Mouse (Mus musculus) right cerebral cortex, postnatal 25 days (tissue): ENCODE data around the gene Gm10277.
A peak's percentile ranks its signal among the peaks of the same experiment; 100 is the strongest.
"Not testable (repeated sequence)": the region's sequence is repeated elsewhere in the genome, so short reads cannot be mapped to it uniquely, and the experiment has no call there.

Experiments
- DNase-seq: peaks from one replicate; pipeline ENCODE4 v3.0.0; 2022

The Gm10277 gene

DNA sequence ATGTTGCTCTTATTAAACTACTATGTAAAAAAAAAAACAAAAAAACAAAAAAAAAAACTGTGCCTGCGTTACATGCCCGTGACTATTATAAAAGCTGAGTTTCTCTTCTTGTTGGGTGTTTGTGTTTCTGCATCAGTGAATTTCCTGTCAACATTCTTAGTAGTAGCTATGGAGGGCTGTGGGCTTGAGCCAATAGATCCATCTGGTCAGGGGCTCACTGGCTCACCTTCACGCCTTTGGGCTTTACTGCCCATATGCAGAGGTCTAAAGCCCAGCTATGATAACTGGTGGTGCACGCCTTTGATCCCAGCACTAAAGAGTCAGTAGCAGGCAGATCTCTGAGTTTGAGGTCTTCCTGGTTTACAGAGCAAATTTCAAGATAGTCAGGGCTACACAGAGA lies 18.1 kb downstream of the Gm10277 start:
- no peak for DNase-seq

GRCm38 (mm10) chr11:77766351-77767001 lies 21.1 kb downstream of the Gm10277 start:
- DNase-seq = peak; percentile 58

- no peak for DNase-seq
Observed at GRCm38 (mm10) chr11:77765459-77765777, 22.1 kb downstream of the Gm10277 start.

DNA sequence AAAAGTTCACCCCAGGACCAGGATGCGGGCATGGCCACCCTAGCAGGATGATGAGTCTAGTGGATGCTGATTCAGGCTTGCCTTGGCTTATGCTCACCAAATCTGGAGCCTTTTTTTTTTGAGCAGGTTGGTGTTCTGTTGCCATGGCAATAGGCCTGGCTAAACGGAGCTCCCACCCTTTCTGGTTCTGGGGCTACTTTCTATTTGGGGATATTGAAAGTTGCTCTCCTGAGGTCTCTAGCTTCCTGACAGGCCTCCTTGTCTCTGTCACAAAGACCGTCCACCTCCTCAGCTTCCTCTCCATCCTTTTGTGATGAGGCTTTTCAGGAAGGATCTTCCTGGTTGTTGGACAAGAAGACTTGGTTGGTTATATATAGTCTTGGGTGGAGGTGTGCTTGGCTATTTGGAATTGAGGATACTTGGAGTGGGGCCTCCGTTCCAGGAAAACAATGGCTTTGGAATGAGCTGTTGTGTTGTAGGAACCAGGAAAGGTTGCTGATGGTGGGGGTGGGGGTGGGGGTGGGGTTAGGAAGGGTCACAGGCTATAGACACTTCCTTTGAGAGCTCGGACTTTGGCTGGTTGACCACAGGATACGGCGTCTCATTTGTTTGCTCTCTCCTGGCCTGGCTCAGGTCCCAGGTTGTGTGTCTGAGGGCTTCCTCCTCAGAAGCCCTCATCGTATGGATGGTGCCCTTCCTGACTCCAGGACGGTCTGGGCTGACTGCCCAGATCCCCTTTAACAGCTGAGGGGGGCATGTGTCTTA lies 22.7 kb downstream of the Gm10277 start:
- peak; percentile 57 for DNase-seq

GRCm38 (mm10) chr11:77763673-77764340 lies 23.7 kb downstream of the Gm10277 start:
- peak; percentile 58 for DNase-seq

- peak; percentile 86 for DNase-seq
Observed at GRCm38 (mm10) chr11:77762783-77763672, 24.5 kb downstream of the Gm10277 start, which contains the start of gene Myo18a. Gene Myo18a, plus strand, starts transcription at chr11:77763246.

GRCm38 (mm10) chr11:77760031-77760430 lies 27.5 kb downstream of the Gm10277 start:
- no peak for DNase-seq

DNA sequence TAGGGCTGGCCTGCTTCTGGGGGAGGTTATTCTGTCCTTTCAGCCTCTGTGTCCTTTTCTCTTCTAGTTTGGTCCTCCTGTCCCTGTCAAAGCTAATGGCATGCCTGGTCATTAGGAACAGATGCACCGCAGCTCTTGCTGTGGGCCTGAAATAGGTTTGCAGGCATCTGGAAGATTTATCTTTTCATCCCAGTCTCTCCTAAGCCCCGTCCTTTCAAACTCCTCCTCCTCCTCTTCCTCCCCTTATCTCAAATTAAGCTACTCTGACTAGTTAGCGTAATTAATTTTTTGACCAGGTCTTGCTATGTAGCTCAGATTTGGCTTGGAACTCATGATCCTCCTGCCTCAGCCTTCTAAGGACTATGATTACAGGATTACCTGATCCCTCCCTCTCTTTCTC lies 34.1 kb downstream of the Gm10277 start:
- DNase-seq = no peak

DNA sequence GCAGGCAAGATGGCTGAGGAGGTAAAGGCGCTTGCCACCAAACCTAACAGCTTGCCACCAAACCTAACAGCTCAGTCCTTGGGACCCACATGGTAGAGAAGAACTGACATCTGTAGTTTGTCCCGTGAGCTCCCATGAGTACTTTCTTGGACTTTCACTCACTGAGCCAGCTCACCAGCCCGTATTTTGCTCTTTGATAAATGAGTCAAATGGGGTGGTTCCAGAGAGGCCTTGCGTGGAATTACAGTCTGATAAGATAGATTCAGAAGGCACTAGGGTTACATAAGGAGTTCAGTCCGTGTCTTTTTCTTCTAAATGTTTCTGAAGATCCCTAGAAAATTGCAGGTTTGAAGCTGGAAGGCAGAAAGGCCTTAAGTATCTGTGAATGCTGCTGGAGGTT lies 35.0 kb downstream of the Gm10277 start:
- no peak for DNase-seq

DNA sequence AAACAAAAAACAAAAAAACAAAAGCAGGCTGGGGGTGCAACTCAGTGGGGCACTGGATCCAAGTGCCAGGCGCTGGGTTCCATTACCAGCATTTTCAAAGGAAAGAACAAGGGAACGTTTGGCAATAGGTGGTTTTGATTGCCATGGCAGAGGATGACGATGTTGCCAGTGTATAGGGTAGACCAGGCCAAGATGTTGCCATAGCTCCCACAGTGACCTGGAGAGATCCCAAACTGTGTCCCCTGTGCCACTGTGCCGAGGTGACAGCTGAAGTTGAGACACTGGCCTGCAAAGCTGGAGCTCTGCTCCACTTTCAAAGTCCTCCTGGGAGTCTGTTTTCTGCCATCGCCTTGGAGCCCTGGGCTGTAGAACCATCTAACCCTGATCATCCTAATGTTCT lies 38.6 kb downstream of the Gm10277 start:
- no peak for DNase-seq

DNA sequence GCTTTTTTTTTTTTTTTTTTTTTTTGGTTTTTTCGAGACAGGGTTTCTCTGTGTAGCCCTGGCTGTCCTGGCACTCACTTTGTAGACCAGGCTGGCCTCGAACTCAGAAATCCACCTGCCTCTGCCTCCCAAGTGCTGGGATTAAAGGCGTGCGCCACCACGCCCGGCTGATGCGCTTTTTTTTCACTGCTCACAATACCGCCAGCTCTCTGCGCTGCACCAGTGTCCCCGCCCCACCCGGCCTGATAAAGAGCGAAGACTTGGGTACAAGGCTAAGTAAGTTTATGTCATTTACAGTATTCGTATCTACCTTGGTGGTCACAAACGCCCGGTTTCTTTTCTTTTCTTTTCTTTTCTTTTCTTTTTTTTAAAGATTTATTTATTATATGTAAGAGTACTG lies 40.4 kb downstream of the Gm10277 start:
- not testable (repeated sequence) for DNase-seq

- DNase-seq = no peak
Observed at GRCm38 (mm10) chr11:77746652-77747051, 40.9 kb downstream of the Gm10277 start.

GRCm38 (mm10) chr11:77743966-77744365 lies 43.6 kb downstream of the Gm10277 start:
- no peak for DNase-seq

DNA sequence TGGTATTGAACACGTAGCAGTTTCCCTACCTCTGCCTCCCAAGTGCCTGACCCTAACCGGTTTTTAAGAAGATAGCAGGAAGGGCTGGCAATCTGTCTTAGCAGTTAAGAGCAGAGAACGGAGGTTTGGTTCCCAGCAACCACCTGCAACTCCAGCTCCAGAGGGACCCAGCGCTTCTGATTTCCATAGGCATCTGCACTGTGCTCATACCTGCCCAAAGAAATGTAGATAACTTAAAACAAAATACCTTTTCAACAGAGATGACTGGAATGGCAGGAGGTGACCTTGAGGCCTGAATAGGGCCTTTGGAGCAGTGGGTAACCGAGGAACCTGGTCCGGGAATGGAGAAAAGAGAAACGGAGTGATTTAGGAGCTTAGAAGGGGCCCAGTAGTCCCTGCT lies 49.0 kb downstream of the Gm10277 start:
- no peak for DNase-seq

DNA sequence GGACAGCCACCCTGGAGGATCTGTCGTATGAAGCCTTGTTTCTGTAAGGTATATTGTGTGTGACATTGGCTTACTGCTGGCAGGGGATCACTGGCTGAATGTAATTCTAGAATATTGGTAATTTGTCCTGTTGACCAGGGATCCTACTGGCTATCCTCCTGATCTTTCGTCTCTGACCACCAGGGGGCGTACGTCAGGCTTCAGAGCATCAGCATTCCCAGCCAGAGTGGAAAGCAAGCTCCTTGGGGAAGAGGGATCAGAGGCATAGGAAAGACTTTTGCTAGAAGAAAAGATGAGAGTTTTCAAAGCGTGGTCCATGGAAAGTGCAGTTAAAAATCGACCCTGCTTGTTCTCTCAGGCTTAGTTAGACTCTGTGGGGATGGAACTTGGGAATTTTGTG lies 50.3 kb downstream of the Gm10277 start:
- peak; percentile 72 for DNase-seq
